Mouse (Mus musculus) CH12.LX (cell line): ENCODE results near the gene Kdm1a. TPM values are rescaled to one million over a fixed set of nuclear protein-coding genes. Genes with fewer than 3 reads are reported as not detected.

Source experiments
- DNase-seq: peaks from one replicate; pipeline ENCODE4 v3.0.0-alpha.2; 2013; ENCODE audit errors: extremely low read depth
- H3K27ac ChIP-seq: 2 replicates; pipeline ENCODE4 v1.5.1; 2012; ENCODE audit warnings: low read depth, mild to moderate bottlenecking, control low read depth, moderate library complexity; ENCODE audit not compliant: insufficient read depth
- H3K27me3 ChIP-seq: replicated peaks from 2 replicates; pipeline ENCODE3; 2012; ENCODE audit warnings: inconsistent platforms
- H3K36me3 ChIP-seq, 2 experiments: replicated peaks in 1 of 2; 2 replicates each; pipeline versions ENCODE3 to v1.6.1; 2012; ENCODE audit warnings: inconsistent platforms in 1 of 2, low read length in 1 of 2, mild to moderate bottlenecking in 1 of 2, mixed read lengths in 1 of 2, moderate library complexity in 1 of 2; ENCODE audit not compliant: control insufficient read depth in 1 of 2, insufficient read depth in 1 of 2
- H3K4me1 ChIP-seq, 2 experiments: 2 replicates each; pipeline ENCODE4 v1.6.1; 2012; ENCODE audit warnings: inconsistent platforms in 1 of 2, moderate library complexity in 1 of 2; ENCODE audit not compliant: insufficient read depth in 2 of 2, control insufficient read depth in 1 of 2
- H3K4me2 ChIP-seq: 2 replicates; pipeline ENCODE4 v1.6.1; 2012; ENCODE audit warnings: low read depth, mild to moderate bottlenecking, control low read depth; ENCODE audit not compliant: poor library complexity, insufficient read depth, severe bottlenecking
- H3K4me3 ChIP-seq, 3 experiments: fragments of 150-350 bp in 1 of 3; sonication (generic) in 1 of 3; replicated peaks in 1 of 3; 2 replicates each; pipeline versions ENCODE3 to v1.5.1; 2011 to 2012; ENCODE audit warnings: low read depth in 2 of 3, low read length in 2 of 3, mild to moderate bottlenecking in 2 of 3, moderate library complexity in 2 of 3, control low read depth in 1 of 3, improper control_type of control experiment in 1 of 3, inconsistent platforms in 1 of 3, mixed read lengths in 1 of 3; ENCODE audit not compliant: poor library complexity in 1 of 3
- H3K79me2 ChIP-seq: replicated peaks from 2 replicates; pipeline ENCODE4 v1.6.1; 2012; ENCODE audit warnings: mild to moderate bottlenecking, moderate library complexity; ENCODE audit not compliant: control insufficient read depth, poor library complexity, insufficient read depth, severe bottlenecking; ENCODE audit errors: extremely low read depth
- H3K9ac ChIP-seq: 2 replicates; pipeline ENCODE4 v1.6.1; 2012; ENCODE audit warnings: low read depth, mild to moderate bottlenecking, control low read depth, moderate library complexity; ENCODE audit not compliant: insufficient read depth
- H3K9me3 ChIP-seq: replicated peaks from 2 replicates; pipeline ENCODE3; 2012; ENCODE audit warnings: low read length, inconsistent platforms, mixed read lengths
- BHLHE40 ChIP-seq: IDR thresholded peaks from 2 replicates; pipeline ENCODE4 v1.6.1; 2011; ENCODE audit warnings: mild to moderate bottlenecking, low read depth, low read length, improper control_type of control experiment
- CHD1 ChIP-seq: IDR thresholded peaks from 2 replicates; pipeline ENCODE4 v1.6.1; 2012; ENCODE audit warnings: low read depth, low read length, improper control_type of control experiment, inconsistent platforms
- CHD2 ChIP-seq: IDR thresholded peaks from 2 replicates; pipeline ENCODE4 v1.6.1; 2011; ENCODE audit warnings: low read length, improper control_type of control experiment
- CTCF ChIP-seq, 2 experiments: IDR thresholded peaks in 1 of 2; conservative IDR thresholded peaks in 1 of 2; 2 replicates each; pipeline ENCODE4 v1.5.1; 2011 to 2012; ENCODE audit warnings: low read depth in 2 of 2, low read length in 2 of 2, improper control_type of control experiment in 1 of 2, inconsistent platforms in 1 of 2, mild to moderate bottlenecking in 1 of 2, moderate library complexity in 1 of 2
- ETS1 ChIP-seq: conservative IDR thresholded peaks from 2 replicates; pipeline ENCODE4 v1.6.1; 2012; ENCODE audit warnings: low read depth, mild to moderate bottlenecking, inconsistent platforms, low read length, improper control_type of control experiment, moderate library complexity
- HCFC1 ChIP-seq: IDR thresholded peaks from 2 replicates; pipeline ENCODE4 v1.6.1; 2012; ENCODE audit warnings: low read depth, mild to moderate bottlenecking, inconsistent platforms, low read length, improper control_type of control experiment
- IRF4 ChIP-seq: IDR thresholded peaks from 2 replicates; pipeline ENCODE4 v1.6.1; 2014; ENCODE audit warnings: low read depth, mild to moderate bottlenecking, inconsistent platforms, low read length, improper control_type of control experiment
- JUN ChIP-seq: IDR thresholded peaks from 2 replicates; pipeline ENCODE4 v1.6.1; 2011; ENCODE audit warnings: low read depth, mild to moderate bottlenecking, low read length, improper control_type of control experiment, moderate library complexity; ENCODE audit not compliant: insufficient read depth
- KAT2A ChIP-seq: IDR thresholded peaks from 2 replicates; pipeline ENCODE4 v1.6.1; 2012; ENCODE audit warnings: low read length, improper control_type of control experiment, inconsistent platforms; ENCODE audit not compliant: insufficient replicate concordance
- MAFK ChIP-seq: IDR thresholded peaks from 2 replicates; pipeline ENCODE4 v1.6.1; 2011; ENCODE audit warnings: low read length, improper control_type of control experiment; ENCODE audit not compliant: insufficient replicate concordance
- MAX ChIP-seq: IDR thresholded peaks from 2 replicates; pipeline ENCODE4 v1.6.1; 2011; ENCODE audit warnings: low read length, improper control_type of control experiment
- MAZ ChIP-seq: IDR thresholded peaks from 2 replicates; pipeline ENCODE4 v1.6.1; 2012; ENCODE audit warnings: low read depth, mild to moderate bottlenecking, inconsistent platforms, low read length, improper control_type of control experiment, moderate library complexity
- MEF2A ChIP-seq: IDR thresholded peaks from 2 replicates; pipeline ENCODE4 v1.6.1; 2014; ENCODE audit warnings: low read depth, mild to moderate bottlenecking, inconsistent platforms, low read length, improper control_type of control experiment, borderline replicate concordance
- MXI1 ChIP-seq: IDR thresholded peaks from 2 replicates; pipeline ENCODE4 v1.6.1; 2011; ENCODE audit warnings: mild to moderate bottlenecking, low read depth, low read length, improper control_type of control experiment
- MYC ChIP-seq: IDR thresholded peaks from 2 replicates; pipeline ENCODE4 v1.6.1; 2011; ENCODE audit warnings: low read depth, mild to moderate bottlenecking, improper control_type of control experiment, low read length
- NELFE ChIP-seq: IDR thresholded peaks from 2 replicates; pipeline ENCODE4 v1.6.1; 2011; ENCODE audit warnings: low read depth, low read length, improper control_type of control experiment
- NRF1 ChIP-seq: IDR thresholded peaks from 2 replicates; pipeline ENCODE4 v1.6.1; 2014; ENCODE audit warnings: low read depth, mild to moderate bottlenecking, inconsistent platforms, low read length, improper control_type of control experiment, moderate library complexity
- POLR2AphosphoS2 ChIP-seq: IDR thresholded peaks from 2 replicates; pipeline ENCODE4 v1.6.1; 2011; ENCODE audit warnings: low read depth, low read length, improper control_type of control experiment
- RCOR1 ChIP-seq: conservative IDR thresholded peaks from 2 replicates; pipeline ENCODE4 v1.6.1; 2012; ENCODE audit warnings: low read depth, mild to moderate bottlenecking, inconsistent platforms, low read length, improper control_type of control experiment
- SMC3 ChIP-seq: IDR thresholded peaks from 2 replicates; pipeline ENCODE4 v1.6.1; 2011; ENCODE audit warnings: low read depth, low read length, improper control_type of control experiment
- TCF12 ChIP-seq: IDR thresholded peaks from 2 replicates; pipeline ENCODE4 v1.6.1; 2014; ENCODE audit warnings: low read depth, mild to moderate bottlenecking, inconsistent platforms, low read length, improper control_type of control experiment
- UBTF ChIP-seq: IDR thresholded peaks from 2 replicates; pipeline ENCODE4 v1.6.1; 2012; ENCODE audit warnings: low read depth, mild to moderate bottlenecking, inconsistent platforms, low read length, improper control_type of control experiment, moderate library complexity
- USF1 ChIP-seq: IDR thresholded peaks from 2 replicates; pipeline ENCODE4 v1.6.1; 2014; ENCODE audit warnings: low read depth, mild to moderate bottlenecking, inconsistent platforms, low read length, improper control_type of control experiment
- ZC3H11A ChIP-seq: IDR thresholded peaks from 2 replicates; pipeline ENCODE4 v1.6.1; 2012; ENCODE audit warnings: low read depth, mild to moderate bottlenecking, inconsistent platforms, low read length, improper control_type of control experiment
- ZMIZ1 ChIP-seq: IDR thresholded peaks from 2 replicates; pipeline ENCODE4 v1.6.1; 2012; ENCODE audit warnings: low read depth, mild to moderate bottlenecking, inconsistent platforms, low read length, improper control_type of control experiment
- ZNF384 ChIP-seq: IDR thresholded peaks from 2 replicates; pipeline ENCODE4 v1.6.1; 2012; ENCODE audit warnings: low read depth, low read length, improper control_type of control experiment, inconsistent platforms
- dilution Hi-C: fragments of 300-500 bp; cut with MboI; formaldehyde crosslinking; loops from 2 replicates; pipeline ENCODE4 v1.14.3; 2020; ENCODE audit warnings: low sequenced_read_pairs; ENCODE audit not compliant: extremely low pct_unique_long_range_greater_than_20kb, extremely low pct_ligation_motif_present
- in situ Hi-C: fragments of 300-500 bp; cut with MboI; formaldehyde crosslinking; loops from 3 replicates; pipeline ENCODE4 v1.14.3; 2019; ENCODE audit warnings: low sequenced_read_pairs, low pct_ligation_motif_present, low pct_unique_long_range_greater_than_20kb, mixed read lengths
- polyA plus RNA-seq: library from polyadenylated mRNA; unstranded; fragments of >175 nt; gene quantifications from 2 replicates; pipeline ENCODE4 v1.2.1, GENCODE M21; 2012; ENCODE audit warnings: low read depth; ENCODE audit not compliant: insufficient read length
- total RNA-seq, 2 experiments: library from RNA; depleted of rRNA; stranded (reverse); fragments of 300-350 nt in 1 of 2; fragments of >200 nt in 1 of 2; gene quantifications; 2 replicates each; pipeline ENCODE4 v1.2.3; 2012 to 2014

Gene Kdm1a
- total and polyA plus RNA-seq, 3 experiments = 49.6 to 85.1 (median 69.4) TPM

DNA sequence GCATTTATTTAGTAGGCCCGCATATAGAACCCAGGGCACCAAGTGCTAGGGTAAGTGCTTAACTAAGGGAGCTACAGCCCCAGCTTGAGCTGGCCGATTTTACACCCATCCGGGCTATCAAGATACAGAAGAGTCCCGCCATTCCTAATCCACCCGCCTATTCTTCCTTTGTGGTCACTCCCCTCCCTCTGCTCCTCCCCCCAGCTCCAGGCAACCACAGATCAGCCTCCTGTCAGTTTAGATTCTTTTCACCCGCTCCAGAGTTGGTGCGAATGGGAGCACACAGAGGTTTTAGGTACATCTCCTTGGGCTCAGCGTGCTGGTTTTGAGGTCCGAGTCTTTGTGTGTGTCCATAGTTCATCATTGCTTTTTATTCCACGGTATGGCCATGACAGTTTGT lies 36.4 kb upstream of the Kdm1a start:
- no peaks in the 10 kb centered on the region for H3K79me2 ChIP-seq
- no peak for DNase-seq
- H3K4me3 ChIP-seq = no peak overlapping the region
- peaks cover 10% of the 10 kb centered on the region for H3K9me3 ChIP-seq
- TF ChIP-seq MEF2A (no peak), NRF1 (no peak), MAZ (no peak), RCOR1 (no peak), ZMIZ1 (no peak), POLR2AphosphoS2 (no peak), ETS1 (no peak), ZNF384 (no peak), MXI1 (no peak), IRF4 (no peak), HCFC1 (no peak), KAT2A (no peak), MYC (no peak), NELFE (no peak), SMC3 (no peak), MAX (no peak), JUN (no peak), BHLHE40 (no peak), CTCF (conservative IDR thresholded peaks at IDR 0.05 in 1 of 2, IDR thresholded peaks at IDR 0.05 in 1 of 2; ENCODE audit: low read depth in 2 of 2, low read length in 2 of 2) (no peak)
- TF ChIP-seq, all 38 proteins: peak for 0
- H3K9ac ChIP-seq = no peak overlapping the region
- in situ Hi-C loops = no loop called here
- H3K4me2 ChIP-seq = no peak overlapping the region
- no peak overlapping the region for H3K27ac ChIP-seq
- dilution Hi-C loops = no loop called here
- H3K27me3 ChIP-seq = peaks cover 11% of the 10 kb centered on the region
- H3K36me3 ChIP-seq = no peaks in the 10 kb centered on the region
- no peaks in the 10 kb centered on the region for H3K4me1 ChIP-seq

DNA sequence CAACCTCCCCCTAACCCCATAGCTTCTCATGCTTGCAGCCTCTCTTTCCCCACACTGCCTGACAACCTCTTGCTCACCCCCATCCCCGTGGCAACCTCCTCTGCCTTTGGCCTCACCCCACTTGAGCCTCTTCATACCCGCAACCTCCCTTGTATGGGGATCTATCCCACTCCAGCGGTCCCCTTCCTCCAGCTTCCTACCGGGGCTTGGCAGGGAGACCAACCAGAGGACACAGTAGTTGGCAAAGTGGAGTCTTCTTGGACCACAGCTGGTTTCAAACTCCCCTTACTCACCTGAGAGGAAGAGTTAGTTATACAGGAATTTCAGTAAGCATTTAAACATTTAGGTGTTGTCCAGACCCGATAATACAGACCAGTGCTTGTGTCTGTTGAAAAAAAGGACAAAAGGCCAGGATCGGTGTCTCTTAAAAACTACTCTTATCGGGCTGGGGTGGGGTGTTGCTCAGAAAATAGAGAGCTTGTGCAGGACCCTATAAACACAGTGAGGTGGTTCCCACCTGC lies 35.8 kb upstream of the Kdm1a start:
- Histone ChIP-seq H3K4me3 (no peak overlapping the region), H3K9ac (no peak overlapping the region), H3K27me3 (peaks cover 9% of the 10 kb centered on the region), H3K4me1 (no peaks in the 10 kb centered on the region), H3K9me3 (peaks cover 14% of the 10 kb centered on the region), H3K4me2 (no peak overlapping the region), H3K79me2 (no peaks in the 10 kb centered on the region), H3K27ac (no peak overlapping the region), H3K36me3 (no peaks in the 10 kb centered on the region)
- DNase-seq = no peak
- in situ Hi-C loops (no loop called here), dilution Hi-C loops (no loop called here)
- TF ChIP-seq USF1 (no peak), TCF12 (no peak), NELFE (no peak), UBTF (no peak), ZC3H11A (no peak), MAFK (no peak), NRF1 (no peak), HCFC1 (no peak), CHD1 (no peak), MEF2A (no peak), RCOR1 (no peak), CHD2 (no peak), CTCF (conservative IDR thresholded peaks at IDR 0.05 in 1 of 2, IDR thresholded peaks at IDR 0.05 in 1 of 2; ENCODE audit: low read depth in 2 of 2, low read length in 2 of 2) (no peak), ZMIZ1 (no peak)
